8 mouse cellular contexts compared by ENCODE assay signal in genomic region chr9:28247742-28248503, GRCm38 (mm10).
DNase-seq lines count a peak whose midpoint lies in the region; ATAC-seq lines count a peak whose summit lies in the region.

No protein-coding gene starts in this region.

- peak; percentile 32 to 66 for DNase-seq in layer of hippocampus, adult 18-20 months (ENCODE audit: low spot score in 2 of 2)
- DNase-seq in layer of hippocampus, adult 9-11 months = no peak
- peak; percentile 49 for DNase-seq in R1 (ENCODE audit: low read depth, low spot score)
- DNase-seq in embryo, embryonic 11 days = peak; percentile 65
- no peak for DNase-seq in thymus, postnatal 10 days (ENCODE audit: low spot score in 2 of 2)
- no peak for DNase-seq in adrenal gland, postnatal 4 days (ENCODE audit: low spot score in 2 of 2)

- peak; percentile 61; the same call in 1 of the 2 replicates for ATAC-seq in megakaryocyte progenitor cell, adult 5-6 weeks (replicated peaks; ENCODE audit: poor library complexity)
- no peak for ATAC-seq in erythroblast, adult 5-6 weeks (replicated peaks; ENCODE audit: low FRiP score, poor library complexity, severe bottlenecking)

Comparison
In these comparisons a context has a peak if more than half of its experiments do, and no peak if none do; other contexts are left out.
1. DNase-seq: peak in layer of hippocampus, adult 18-20 months (2 of 2), R1 (single experiment) and embryo, embryonic 11 days (single experiment); none in layer of hippocampus, adult 9-11 months (single experiment), thymus, postnatal 10 days (0 of 2) and adrenal gland, postnatal 4 days (0 of 2).